Mouse (Mus musculus) frontal cortex, adult 2 months (tissue): ENCODE results near the gene Cracr2a. TPM values are rescaled to one million over a fixed set of nuclear protein-coding genes. Genes with fewer than 3 reads are reported as not detected.

ENCODE experiments used
- DNase-seq, 2 experiments: peaks; one replicate each; pipeline ENCODE4 v3.0.0; 2022; ENCODE audit warnings: low spot score in 1 of 2; ENCODE audit errors: extremely low spot score in 1 of 2
- polyA plus RNA-seq: library from polyadenylated mRNA; depleted of rRNA; stranded (reverse); fragments of >200 nt; gene quantifications from 2 replicates; pipeline ENCODE4 v1.2.3, GENCODE M21; 2012

Gene Cracr2a
- polyA plus RNA-seq, 1 experiment: 0.96 TPM

DNA sequence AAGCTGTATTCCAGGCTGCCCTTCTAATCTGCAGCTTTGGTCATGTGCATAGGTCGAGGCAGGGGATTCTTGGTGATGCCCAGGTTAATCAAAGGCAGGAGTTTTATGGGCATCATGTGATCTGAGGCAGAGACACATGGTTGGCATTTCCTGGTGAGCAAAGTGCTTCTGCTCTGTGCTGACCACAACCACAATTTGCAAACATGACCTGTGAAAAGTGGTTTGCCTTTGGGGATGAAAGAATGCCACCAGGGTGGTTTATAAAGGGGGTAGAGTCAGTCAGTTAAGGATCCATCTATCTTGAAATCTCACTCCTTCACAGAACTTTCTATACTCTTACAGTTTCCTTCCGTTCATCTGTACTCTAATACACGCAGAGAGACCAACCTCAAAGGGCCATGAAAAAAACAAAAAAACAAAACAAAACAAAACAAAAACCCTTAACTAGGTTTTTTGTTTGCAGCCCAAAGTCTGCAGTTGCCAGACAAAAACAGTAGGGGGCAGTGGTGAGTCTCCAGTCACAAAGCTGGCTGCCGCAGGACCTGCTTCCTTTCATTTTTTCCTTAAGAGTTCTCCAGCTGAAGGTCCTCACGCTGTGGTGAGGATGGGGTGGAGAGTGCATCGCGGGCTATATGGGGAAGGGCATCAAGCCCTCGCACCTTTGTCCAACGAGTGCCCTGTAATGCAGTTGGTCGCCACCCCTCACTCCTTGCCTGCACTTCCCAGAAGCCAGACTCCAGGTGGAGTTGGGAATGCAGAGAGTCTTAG is 56.3 kb downstream of the Cracr2a start:
- peak in 1 of 2 experiments; percentile 72 for DNase-seq

DNA sequence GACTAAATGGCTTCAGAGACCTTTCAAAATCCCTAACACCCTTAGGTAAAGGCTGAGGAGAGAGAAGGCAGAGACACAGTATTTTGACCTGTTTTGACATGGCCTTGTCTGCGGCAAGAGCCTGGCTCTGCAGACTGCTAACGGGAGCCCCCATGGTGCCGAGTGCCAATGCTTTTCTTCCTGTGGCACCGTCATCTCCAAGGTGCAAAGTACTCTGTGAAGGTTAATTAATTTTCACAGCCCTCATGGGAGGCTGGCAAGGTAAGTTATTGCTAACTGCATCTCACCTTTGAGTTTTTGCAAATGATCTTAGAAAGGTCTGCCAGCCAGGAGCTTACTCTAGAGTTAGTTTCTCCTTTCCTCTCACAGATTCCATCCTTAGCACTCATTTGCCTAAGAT is 57.5 kb downstream of the Cracr2a start:
- DNase-seq: no peak

DNA sequence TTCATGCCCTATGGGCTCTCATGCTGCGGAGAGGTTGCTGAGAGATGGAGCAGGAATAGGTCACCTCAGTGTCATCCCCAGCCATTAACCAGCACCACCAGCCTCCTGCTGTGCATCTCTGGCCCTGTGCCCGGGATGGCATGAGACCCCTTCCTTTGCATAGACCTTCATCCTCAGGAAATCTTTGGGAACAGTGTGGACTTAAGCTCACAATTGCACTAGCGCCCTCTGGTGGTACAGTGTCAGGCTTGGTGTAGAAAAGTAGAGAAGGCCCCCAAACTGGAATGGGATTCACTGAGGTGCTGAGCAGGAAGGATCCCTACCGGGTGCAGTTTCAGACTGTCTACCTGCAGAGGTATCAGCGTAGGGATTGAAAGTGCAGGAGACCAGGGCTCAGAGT is 64.0 kb downstream of the Cracr2a start:
- peak; percentile 33 to 87 for DNase-seq

DNA sequence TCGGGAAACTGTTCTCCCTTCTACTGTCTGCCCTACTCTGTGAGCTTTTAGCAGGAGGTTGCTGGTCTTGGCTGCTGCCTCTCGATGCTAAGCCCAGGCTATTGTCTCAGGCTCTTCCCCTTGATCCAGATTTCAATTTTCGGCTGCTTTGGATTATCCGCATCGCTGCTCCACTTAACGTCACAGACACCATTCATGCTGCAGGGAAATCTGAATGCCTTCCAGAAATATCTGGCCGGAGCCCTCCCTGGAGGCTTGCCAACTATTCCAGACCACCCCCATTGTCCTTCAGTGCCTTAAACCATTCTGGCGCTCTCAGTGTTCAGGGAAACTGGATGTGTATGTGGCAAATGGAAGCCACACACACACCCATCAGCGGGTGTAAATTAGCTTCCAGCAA is 66.3 kb downstream of the Cracr2a start:
- DNase-seq: no peak

DNA sequence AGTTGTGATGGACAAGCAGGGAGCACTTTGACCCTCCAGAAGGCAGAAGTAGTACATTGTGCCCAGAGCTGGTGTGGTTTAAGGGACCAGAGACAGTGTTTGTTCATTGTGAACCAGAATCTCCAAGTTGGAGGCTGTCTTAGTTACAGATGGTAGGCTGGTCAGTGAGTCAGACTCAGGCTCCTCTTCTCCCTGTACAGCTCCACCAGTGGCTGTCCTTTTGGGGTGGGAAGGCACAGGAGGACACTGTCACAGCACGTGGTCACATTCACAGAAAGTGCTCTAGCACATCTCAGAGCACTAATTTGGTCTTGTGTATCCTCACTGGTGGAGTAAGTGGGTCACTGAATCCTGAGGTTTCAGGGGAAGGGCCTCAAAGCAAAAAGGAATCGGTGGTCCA is 68.1 kb downstream of the Cracr2a start:
- no peak for DNase-seq

DNA sequence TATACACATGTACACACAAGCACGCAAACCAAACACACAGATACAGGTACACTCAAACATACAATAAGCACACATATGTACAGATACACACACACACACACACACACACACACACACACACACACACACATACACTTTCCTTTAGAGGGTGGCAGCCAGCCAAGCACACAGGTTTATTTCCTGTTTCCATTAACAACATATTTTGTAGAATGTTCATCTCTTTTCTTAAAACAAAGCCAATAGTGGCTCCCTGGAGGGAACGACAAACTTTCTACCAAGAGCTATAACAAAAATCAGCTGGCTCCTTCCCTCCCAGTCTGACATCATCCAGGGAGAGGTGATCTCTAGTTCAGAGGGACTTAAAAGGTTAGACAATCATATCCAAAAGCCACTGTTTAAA is 73.7 kb downstream of the Cracr2a start:
- DNase-seq: no peak

DNA sequence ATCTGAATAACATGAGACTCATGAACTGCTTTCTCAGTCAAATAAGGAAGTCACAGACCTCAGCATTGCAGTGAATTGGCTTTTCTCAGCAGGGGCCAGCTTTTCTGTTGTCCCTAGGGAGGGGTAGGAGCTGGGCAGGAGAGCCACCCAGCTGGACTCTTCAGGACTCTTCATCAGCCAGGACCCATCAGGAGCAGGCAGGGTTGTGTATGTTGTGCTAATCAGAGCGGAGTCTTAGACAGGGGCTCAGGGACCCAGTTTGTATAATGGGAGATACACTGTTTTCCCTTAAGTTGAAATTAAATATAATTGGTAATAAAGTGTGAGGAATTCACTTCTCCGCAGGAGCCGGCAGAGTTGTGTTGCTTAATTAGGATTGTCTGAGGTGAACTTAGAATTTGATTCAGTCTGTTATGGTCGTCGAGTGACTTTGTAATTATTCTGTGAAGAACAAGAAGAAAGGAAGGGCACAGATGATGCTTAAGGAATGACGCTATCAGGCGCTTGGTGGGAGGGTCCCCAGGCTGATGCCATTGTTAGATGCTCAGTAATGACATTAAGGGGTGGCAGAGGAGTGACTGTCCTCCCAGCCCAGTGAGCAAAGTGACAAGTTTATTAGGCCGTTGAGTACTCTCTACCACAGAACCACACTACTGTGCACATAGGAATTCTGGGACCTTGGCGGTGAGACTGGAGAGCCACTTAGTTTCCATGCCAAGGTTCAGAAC is 74.5 kb downstream of the Cracr2a start:
- DNase-seq: no peak

DNA sequence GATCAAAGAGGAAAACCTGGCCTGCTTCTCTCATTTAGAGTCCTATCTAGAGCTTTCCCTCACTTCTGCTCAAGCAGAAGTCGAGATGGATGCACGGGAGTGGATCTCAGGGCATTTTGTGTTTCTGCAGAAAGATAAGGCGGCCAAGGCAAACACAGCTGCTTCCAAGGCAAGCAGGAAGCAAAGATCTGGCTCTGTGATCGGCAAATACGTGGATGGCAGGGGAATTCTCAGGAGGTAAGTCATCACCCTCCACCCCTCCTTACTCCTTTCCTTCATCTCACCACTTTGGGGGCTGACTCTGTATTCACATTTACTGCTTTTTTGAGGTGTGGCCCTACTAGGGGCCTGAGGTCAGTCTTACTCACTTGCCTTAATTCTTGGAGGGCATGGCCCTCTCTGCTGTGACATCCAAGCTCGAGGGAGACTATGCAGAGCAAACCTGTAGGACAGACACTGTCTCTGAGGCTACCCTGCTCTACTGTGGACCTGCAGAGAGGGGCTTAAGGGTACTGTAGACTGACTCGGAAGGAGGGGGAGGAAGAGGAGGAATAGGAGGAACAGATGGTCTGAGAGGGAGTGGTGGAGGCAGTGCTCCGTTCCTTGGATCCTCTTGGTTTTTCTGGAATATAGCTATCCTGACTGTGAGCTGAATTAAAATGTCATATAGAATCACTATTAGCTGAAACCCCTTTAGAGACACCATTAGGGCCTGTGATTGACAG is 80.1 kb downstream of the Cracr2a start:
- no peak for DNase-seq

DNA sequence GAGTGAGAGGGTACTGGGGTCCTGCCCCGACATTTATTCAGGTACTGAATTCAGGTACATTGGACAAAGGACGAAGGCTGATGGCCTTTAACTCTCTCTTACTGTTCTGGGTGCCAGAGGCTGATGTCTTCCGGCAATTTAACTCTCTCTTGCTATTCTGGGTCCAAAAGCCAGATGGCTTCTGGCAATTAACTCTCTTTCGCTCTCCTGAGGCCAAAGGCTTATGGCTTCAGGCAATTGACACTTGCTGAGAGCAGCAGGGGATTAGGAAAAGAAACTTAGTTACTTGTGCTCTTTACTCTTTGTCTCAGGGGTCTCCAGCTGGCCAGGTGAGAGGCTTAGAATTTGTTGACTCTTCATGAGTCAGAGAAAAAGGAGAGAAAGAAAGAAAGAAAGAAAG is 94.8 kb downstream of the Cracr2a start:
- DNase-seq: no peak

DNA sequence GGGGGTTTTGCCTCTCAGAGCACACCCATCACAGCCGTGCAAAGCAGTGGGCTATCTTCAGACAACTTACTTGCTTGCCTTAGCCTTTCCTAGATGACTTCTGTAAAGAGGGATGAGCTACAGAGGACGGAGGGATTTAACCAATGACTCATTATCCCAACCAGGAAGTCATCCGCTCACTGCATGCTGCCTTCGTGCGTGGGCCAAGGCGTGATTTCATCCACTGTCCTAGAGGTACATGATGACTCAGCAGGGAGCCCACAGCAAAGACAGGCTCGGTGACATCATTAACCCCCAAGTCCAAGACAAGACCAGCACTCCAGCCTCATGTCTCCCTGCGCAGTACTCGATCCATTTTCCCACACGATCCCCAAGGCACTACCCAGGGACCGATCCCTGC is 96.0 kb downstream of the Cracr2a start:
- DNase-seq: peak in 1 of 2 experiments; percentile 43

DNA sequence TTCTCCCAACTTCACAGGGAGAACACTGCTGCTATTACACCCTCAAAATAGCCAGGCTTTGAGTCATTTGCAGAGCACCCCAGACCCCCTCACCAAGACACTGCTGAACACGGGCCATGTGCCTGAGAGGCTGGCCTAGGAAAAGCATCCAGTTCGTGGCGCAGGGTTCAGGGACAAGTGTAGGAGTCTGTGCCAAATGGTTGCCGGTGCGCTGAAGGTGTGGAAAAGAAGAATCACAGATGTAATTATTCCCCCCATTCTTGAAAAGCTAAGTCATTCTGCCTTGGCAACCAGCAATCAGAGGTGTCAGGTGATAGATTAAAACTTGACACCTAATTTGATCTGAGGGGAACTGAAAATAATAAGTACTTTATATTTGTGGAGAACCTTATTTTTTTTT is 98.3 kb downstream of the Cracr2a start:
- DNase-seq: no peak

DNA sequence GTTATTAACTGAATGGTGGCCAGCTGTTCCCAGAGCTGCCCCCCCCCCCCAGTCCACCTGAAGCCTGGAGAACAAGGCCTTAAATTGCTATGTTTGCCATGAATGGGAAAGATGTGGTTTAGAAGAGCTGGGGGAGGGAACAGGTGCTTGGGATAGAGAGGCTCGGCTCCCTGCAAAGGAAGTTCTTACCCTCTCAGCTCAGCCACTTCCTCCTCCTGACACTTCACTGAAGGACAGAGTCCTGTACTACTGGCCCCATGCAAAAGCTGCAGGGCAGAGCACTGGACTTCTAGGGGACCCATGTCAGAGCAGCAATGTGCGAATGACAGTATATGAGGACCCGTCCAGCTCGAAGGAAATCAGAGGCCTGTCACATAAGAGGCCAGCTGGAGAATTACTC is 98.8 kb downstream of the Cracr2a start:
- DNase-seq: no peak

DNA sequence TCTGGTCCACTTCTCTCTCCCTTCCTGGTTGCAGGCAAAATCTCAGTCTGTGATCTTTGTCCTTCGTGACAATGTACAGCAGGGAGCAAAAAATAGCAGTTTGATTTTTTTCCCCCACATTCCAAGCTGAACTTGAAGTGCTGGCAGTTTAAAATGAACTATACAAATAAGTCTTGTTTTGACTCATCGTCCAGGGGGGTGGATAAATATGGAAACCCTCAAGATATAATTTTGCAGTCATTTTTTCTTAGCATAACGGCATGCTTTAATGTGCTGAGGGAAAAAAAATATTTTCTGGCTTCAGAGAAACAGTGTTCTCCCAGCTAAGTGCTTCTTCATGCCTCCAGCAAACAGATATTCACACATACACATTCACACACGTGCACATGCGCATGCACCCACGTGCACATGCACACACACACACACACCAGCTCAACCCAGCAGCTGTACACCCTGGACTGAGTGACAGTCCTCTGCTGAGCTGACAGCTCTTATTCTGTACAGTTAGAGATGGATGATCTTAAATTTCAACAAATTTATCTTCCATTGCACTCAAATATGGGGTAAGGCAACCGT is 100.7 kb downstream of the Cracr2a start:
- peak; percentile 58 to 63 for DNase-seq

DNA sequence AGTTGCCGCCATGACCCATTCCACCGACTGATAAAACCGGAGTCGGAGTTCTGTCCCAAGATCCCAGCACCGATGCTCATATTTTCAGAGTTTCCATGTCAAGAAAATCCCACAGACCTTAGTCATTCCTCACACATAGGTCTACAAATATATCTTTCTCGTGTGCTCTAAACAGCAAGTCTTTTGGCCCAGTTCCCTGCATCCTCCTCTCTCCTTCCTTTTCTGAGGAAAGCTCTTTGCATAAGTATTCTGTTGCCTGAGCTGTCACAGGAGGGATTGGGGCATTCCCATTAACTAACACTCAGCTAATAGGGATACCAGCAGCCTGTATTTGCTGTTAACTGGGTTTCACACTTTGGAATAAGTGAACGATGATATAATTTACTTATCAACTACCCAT is 102.1 kb downstream of the Cracr2a start:
- peak; percentile 65 to 88 for DNase-seq

DNA sequence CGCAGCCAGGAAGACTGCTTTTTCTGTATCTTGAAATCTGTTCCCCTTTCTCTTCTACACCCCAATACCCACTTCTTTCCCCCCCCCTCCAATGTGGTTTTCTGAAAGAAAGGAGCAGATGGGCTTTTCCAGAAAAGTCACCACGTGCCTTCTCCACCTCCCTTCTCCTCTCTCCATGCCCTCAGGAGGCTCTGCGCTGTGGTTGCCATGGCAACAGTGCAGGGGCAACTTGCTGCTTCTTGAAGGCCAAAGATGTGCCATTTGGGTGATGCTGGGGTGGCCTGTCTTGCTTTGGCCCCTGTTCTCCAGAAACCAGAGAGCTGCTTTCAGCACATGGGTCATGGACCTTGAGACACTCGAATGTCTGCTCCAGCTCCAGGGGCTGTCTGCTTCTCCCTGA is 108.2 kb downstream of the Cracr2a start:
- DNase-seq: peak; percentile 22 to 43

DNA sequence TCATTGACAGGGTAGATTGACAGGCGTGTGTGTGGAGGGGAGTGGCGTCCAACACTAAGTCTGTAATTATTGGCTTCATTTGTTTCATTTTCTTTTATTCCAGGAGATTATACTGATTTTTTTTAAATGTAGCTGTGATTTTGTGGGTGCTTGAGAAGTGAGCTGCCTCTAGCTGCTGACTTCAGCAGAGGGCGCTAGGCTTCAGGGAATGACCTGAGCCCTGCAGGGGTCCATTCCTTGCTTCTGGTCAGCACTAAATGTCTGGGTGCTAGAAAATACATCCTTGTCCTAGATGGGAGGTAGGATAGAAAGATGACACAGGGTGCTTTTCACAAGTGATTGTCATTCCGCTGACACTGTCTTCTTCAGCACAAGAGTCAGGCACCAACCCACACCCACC is 108.9 kb downstream of the Cracr2a start:
- no peak for DNase-seq

DNA sequence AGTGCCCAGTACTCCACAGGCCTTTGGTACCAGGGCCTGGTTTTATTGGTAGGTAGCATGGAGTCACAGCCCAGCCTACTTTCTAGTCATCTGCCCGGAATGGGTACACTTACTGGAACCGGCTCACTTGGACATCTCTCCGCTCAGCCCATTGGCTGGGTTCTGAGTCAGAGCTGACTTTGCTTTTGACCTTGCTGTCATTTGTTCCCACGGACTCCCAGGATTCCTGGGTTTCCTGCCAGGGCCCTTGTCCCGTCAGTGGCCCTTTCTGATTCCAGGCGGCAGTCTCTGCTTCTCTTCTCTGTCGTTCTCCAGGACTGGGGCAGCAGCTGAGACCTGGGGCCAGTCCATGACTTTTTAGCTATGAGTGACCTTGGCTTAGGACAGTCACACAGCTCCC is 110.9 kb downstream of the Cracr2a start:
- no peak for DNase-seq

DNA sequence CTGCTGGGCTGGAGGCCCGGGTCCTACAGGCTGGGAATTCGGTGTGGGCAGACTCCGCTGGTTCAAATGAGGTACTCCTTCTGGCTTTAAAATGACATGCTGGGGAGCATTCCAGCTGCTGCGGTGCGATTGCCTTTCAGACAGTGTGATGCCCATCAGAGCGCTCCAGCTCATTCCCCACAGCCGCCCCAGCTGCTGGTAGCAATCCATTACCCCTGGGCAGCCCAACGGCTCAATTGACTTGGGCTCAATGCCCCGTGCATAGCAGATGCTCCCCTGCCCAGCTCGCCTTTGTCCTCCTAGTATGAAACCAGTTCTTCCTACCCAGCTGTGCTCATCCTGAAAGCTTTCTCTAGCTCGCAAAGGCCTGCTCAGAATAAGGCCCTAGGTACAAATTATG is 115.7 kb downstream of the Cracr2a start:
- no peak for DNase-seq

DNA sequence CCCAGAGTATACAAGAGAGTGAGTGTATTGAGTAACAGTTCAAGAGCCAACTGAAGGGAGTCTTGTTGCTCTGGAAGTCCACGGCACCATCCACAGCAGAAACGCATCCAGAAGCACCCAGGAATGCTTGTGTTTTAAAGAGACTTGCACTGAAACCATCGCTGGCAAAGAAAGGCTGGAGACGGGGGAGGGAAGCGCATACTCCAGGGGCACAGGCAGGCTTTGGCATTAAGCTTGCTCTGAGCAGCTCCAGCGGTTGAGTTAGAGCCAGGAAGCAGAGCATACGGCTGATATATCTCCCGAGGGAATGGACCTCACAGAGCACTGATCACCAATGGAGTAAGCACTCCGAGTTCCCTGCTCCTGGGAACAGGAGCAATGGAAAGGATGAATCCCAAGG is 117.2 kb downstream of the Cracr2a start:
- DNase-seq: peak in 1 of 2 experiments; percentile 28

DNA sequence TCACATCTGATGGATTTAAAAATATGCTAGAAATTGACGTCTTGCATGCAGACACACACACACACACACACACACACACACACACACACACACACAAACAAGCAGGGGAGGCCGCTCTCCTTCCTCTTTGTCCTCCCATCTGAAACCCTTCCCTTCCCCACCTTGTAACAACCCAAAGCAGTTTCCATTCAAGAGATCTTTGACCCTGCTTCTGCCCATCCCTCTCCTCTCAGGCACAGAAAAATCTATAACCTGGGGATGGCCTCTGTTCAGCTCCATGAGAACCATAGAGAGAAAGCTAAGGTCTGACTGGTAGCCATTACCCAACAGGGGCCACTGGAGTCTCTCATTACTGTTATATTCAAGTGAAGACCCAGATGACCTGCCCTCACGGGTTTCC is 117.9 kb downstream of the Cracr2a start:
- DNase-seq: no peak

DNA sequence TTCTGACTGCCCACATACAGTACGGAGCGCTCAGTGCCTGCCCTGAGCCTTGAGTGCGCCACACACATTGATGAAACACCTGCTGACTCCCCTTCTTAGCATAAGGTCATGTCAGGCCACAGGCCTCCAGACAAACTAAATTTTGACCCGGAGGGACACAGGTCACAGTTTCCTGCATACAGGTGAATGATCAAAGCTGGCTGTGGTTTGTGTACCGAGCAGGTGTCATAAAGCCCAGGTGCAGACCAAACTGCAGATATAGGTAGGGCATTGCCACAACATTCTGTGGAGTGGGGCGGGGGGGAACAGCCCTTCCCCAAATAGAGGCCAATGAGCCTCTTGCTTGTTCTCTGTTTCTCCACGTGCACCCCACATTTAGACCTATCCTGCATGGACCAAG is 119.6 kb downstream of the Cracr2a start:
- DNase-seq: no peak
